Mouse (Mus musculus) heart, adult 9 months (tissue): Measurements from ENCODE around the gene Ugcg.

ENCODE experiments used
- DNase-seq, 2 experiments: peaks; one replicate each; pipeline ENCODE4 v3.0.0; 2022; ENCODE audit warnings: low spot score in 2 of 2

Ugcg gene

GRCm38 (mm10) chr4:59189546-59190237 lies 635 bp downstream of the Ugcg start:
- DNase-seq: peak in 1 of 2 experiments; percentile 14

GRCm38 (mm10) chr4:59190650-59191424 lies 1.8 kb downstream of the Ugcg start:
- no peak for DNase-seq

GRCm38 (mm10) chr4:59194731-59195496 lies 5.9 kb downstream of the Ugcg start:
- DNase-seq: no peak

- DNase-seq: no peak
Observed at GRCm38 (mm10) chr4:59196346-59197077, 7.5 kb downstream of the Ugcg start.

- no peak for DNase-seq
Observed at GRCm38 (mm10) chr4:59197078-59197424, 8.0 kb downstream of the Ugcg start.

- no peak for DNase-seq
Observed at GRCm38 (mm10) chr4:59197462-59197861, 8.4 kb downstream of the Ugcg start.

- peak; percentile 49 to 65 for DNase-seq
Observed at GRCm38 (mm10) chr4:59199341-59199740, 10.3 kb downstream of the Ugcg start.

- DNase-seq: no peak
Observed at GRCm38 (mm10) chr4:59199805-59200204, 10.7 kb downstream of the Ugcg start.

- no peak for DNase-seq
Observed at GRCm38 (mm10) chr4:59200636-59201035, 11.6 kb downstream of the Ugcg start.

GRCm38 (mm10) chr4:59204616-59205015 lies 15.6 kb downstream of the Ugcg start:
- no peak for DNase-seq

- no peak for DNase-seq
Observed at GRCm38 (mm10) chr4:59205758-59206340, 16.8 kb downstream of the Ugcg start.

GRCm38 (mm10) chr4:59206600-59206999 lies 17.5 kb downstream of the Ugcg start:
- no peak for DNase-seq

- no peak for DNase-seq
Observed at GRCm38 (mm10) chr4:59208607-59209006, 19.6 kb downstream of the Ugcg start.

GRCm38 (mm10) chr4:59211181-59211580 lies 22.1 kb downstream of the Ugcg start:
- no peak for DNase-seq

GRCm38 (mm10) chr4:59213833-59214232 lies 24.8 kb downstream of the Ugcg start:
- no peak for DNase-seq

GRCm38 (mm10) chr4:59214695-59215094 lies 25.6 kb downstream of the Ugcg start:
- no peak for DNase-seq

GRCm38 (mm10) chr4:59215585-59215984 lies 26.5 kb downstream of the Ugcg start:
- no peak for DNase-seq

GRCm38 (mm10) chr4:59217101-59217500 lies 28.0 kb downstream of the Ugcg start:
- DNase-seq: no peak

GRCm38 (mm10) chr4:59218154-59218553 lies 29.1 kb downstream of the Ugcg start:
- DNase-seq: no peak

- no peak for DNase-seq
Observed at GRCm38 (mm10) chr4:59222226-59222625, 33.2 kb downstream of the Ugcg start.

- peak; percentile 56 to 69 for DNase-seq
Observed at GRCm38 (mm10) chr4:59223055-59223615, 34.1 kb downstream of the Ugcg start.
